In genomic region chr17:33759767-33760254, GRCm38 (mm10) we compare ENCODE assay signal across 8 mouse cellular contexts. TPM values are rescaled to one million over a fixed set of nuclear protein-coding genes. Genes with fewer than 3 reads are reported as not detected.
DNase-seq lines count a peak whose midpoint lies in the region; ATAC-seq lines count a peak whose summit lies in the region.

No protein-coding gene starts in this region.

- peak; percentile 75 for ATAC-seq in hindbrain, embryonic 16.5 days

- WGBS in hindbrain, embryonic 16.5 days = 0% methylated on average over 30 of the region's 38 CpGs

- peak overlapping the region; percentile 87 for H3K4me3 ChIP-seq in hindbrain, embryonic 16.5 days (ENCODE audit: low read length)

- no peaks in the 10 kb centered on the region for H3K9me3 ChIP-seq in hindbrain, embryonic 16.5 days (ENCODE audit: control insufficient read depth, low read length)

- DNase-seq in WW6 (ENCODE audit: low read depth, low spot score) = peak; percentile 78
- DNase-seq in cerebellum, postnatal 4 days (ENCODE audit: low spot score in 2 of 2) = peak; percentile 71 to 89
- DNase-seq in gastrocnemius, adult 18-20 months (ENCODE audit: low spot score) = peak; percentile 95
- peak; percentile 85 to 91 for DNase-seq in left cerebral cortex, adult 18-20 months (ENCODE audit: low spot score in 2 of 2)
- peak; percentile 96 to 97 for DNase-seq in lung, postnatal 4 days
- DNase-seq in retina, postnatal 1 day = peak; percentile 89
- peak; percentile 99 for DNase-seq in thymus, postnatal 4 days

- H3K27ac ChIP-seq in hindbrain, embryonic 16.5 days (ENCODE audit: low read depth, low read length) = peak overlapping the region; percentile 99

- peak overlapping the region; percentile 98 for H3K9ac ChIP-seq in hindbrain, embryonic 16.5 days (ENCODE audit: low read depth, low read length)

- H3K27me3 ChIP-seq in hindbrain, embryonic 16.5 days (replicated peaks; ENCODE audit: control insufficient read depth, insufficient read depth, low read length) = no peaks in the 10 kb centered on the region; the same call in 1 of the 2 replicates

- H3K4me1 ChIP-seq in hindbrain, embryonic 16.5 days (ENCODE audit: control insufficient read depth, insufficient read depth, low read depth, low read length) = peaks cover 45% of the 10 kb centered on the region

- no peaks in the 10 kb centered on the region for H3K36me3 ChIP-seq in hindbrain, embryonic 16.5 days (ENCODE audit: control insufficient read depth, insufficient read depth, low read length)

- peak overlapping the region; percentile 83 for H3K4me2 ChIP-seq in hindbrain, embryonic 16.5 days (ENCODE audit: low read length)

RNA-seq across cellular contexts. Expression of gene Rab11b, which starts 0.5 kb away (rescaled TPM):
- total RNA-seq in gastrocnemius, adult 18-20 months (2021) = 100 to 1,000 TPM; 138 to 142 TPM
- 481 and 517 TPM in 2 replicates for polyA plus RNA-seq in hindbrain, embryonic 16.5 days (2015; fragmentation: Nextera tagmentation; extraction: Ambion mirVana)
- total RNA-seq in left cerebral cortex, adult 18-20 months (2021) = 100 to 1,000 TPM; 359 to 382 TPM

RNA-seq across cellular contexts. Expression of gene Angptl4, which starts 21.8 kb away (rescaled TPM):
- 1 to 10 TPM; 4.3 to 6.6 TPM for total RNA-seq in gastrocnemius, adult 18-20 months (2021)
- 26.6 and 29.0 TPM in 2 replicates for polyA plus RNA-seq in hindbrain, embryonic 16.5 days (2015; fragmentation: Nextera tagmentation; extraction: Ambion mirVana)
- 1 to 10 TPM; 1.4 to 2.2 TPM for total RNA-seq in left cerebral cortex, adult 18-20 months (2021)

RNA-seq across cellular contexts. Expression of gene March2, which starts 41.3 kb away (rescaled TPM):
- total RNA-seq in gastrocnemius, adult 18-20 months (2021) = 10 to 100 TPM; 87.2 to 90.6 TPM
- 82.2 and 84.1 TPM in 2 replicates for polyA plus RNA-seq in hindbrain, embryonic 16.5 days (2015; fragmentation: Nextera tagmentation; extraction: Ambion mirVana)
- total RNA-seq in left cerebral cortex, adult 18-20 months (2021) = 10 to 100 TPM; 90.0 to 90.1 TPM

RNA-seq across cellular contexts. Expression of gene Kank3, which starts 50.5 kb away (rescaled TPM):
- 10 to 100 TPM; 13.4 to 16.6 TPM for total RNA-seq in gastrocnemius, adult 18-20 months (2021)
- 45.8 and 46.6 TPM in 2 replicates for polyA plus RNA-seq in hindbrain, embryonic 16.5 days (2015; fragmentation: Nextera tagmentation; extraction: Ambion mirVana)
- total RNA-seq in left cerebral cortex, adult 18-20 months (2021) = 10 to 100 TPM; 27.5 to 32.7 TPM

Comparison
In these comparisons a context has a peak if more than half of its experiments do, and no peak if none do; other contexts are left out.
1. Peak in every context shown above with its lines: DNase-seq, ATAC-seq, H3K4me3 ChIP-seq and H3K27ac ChIP-seq.